Mouse (Mus musculus) left cerebral cortex, postnatal 25 days (tissue): ENCODE data around the gene Prr23a1. TPM values are rescaled to one million over a fixed set of nuclear protein-coding genes. Genes with fewer than 3 reads are reported as not detected.

Source experiments
- total RNA-seq, 2 experiments: library from RNA; stranded (reverse); gene quantifications; 2 replicates each; pipeline ENCODE4 v1.2.3; 2021

Prr23a1 gene
- total RNA-seq, 2 experiments from 2014 or later = not detected

Other genes with a start within 250 kb of the Prr23a1 start
- 10 to 100 TPM; 26.9 to 27.7 TPM for gene Mrps22, start 240.8 kb upstream of the Prr23a1 start, total RNA-seq
- gene Prr23a2, start 14.0 kb downstream of the Prr23a1 start, total RNA-seq = not detected
- gene Prr23a3, start 22.3 kb downstream of the Prr23a1 start, total RNA-seq = not detected
- gene 7420426K07Rik, start 60.6 kb downstream of the Prr23a1 start, total RNA-seq = not detected
- under 1 TPM; 0.80 to 0.94 TPM for gene Foxl2, start 112.8 kb downstream of the Prr23a1 start, total RNA-seq
- 10 to 100 TPM; 34.1 to 35.5 TPM for gene Faim, start 143.9 kb downstream of the Prr23a1 start, total RNA-seq
- gene Gm1123, start 193.2 kb downstream of the Prr23a1 start, total RNA-seq = not detected